Mouse (Mus musculus) hindlimb bud, embryonic 11.5 days (tissue): Measurements from ENCODE around the gene Mesd.
"Not testable (repeated sequence)": the region's sequence is repeated elsewhere in the genome, so short reads cannot be mapped to it uniquely, and the experiment has no call there.

Source experiments
- DNase-seq: peaks from one replicate; pipeline ENCODE4 v3.0.0-alpha.2; 2012; ENCODE audit warnings: low read depth, low spot score; ENCODE audit errors: extremely low spot score

Mesd gene

GRCm38 (mm10) chr7:83878676-83879448 is 5.4 kb upstream of the Mesd start:
- DNase-seq, result no peak

- no peak for DNase-seq
These were observed 2.1 kb upstream of the Mesd start for GRCm38 (mm10) chr7:83882150-83882632.

GRCm38 (mm10) chr7:83882633-83883275 is 1.5 kb upstream of the Mesd start:
- no peak for DNase-seq

- no peak for DNase-seq
These were observed 818 bp upstream of the Mesd start for GRCm38 (mm10) chr7:83883276-83884020.

- no peak for DNase-seq
These were observed 761 bp downstream of the Mesd start for GRCm38 (mm10) chr7:83884921-83885532.

GRCm38 (mm10) chr7:83885835-83886234 is 1.6 kb downstream of the Mesd start:
- no peak for DNase-seq

- no peak for DNase-seq
These were observed 2.3 kb downstream of the Mesd start for GRCm38 (mm10) chr7:83886366-83887129.

- DNase-seq, result no peak
These were observed 5.1 kb downstream of the Mesd start for GRCm38 (mm10) chr7:83889383-83889782.

GRCm38 (mm10) chr7:83889946-83890345 is 5.7 kb downstream of the Mesd start:
- not testable (repeated sequence) for DNase-seq

- DNase-seq, result peak; percentile 98
These were observed 7.4 kb downstream of the Mesd start for GRCm38 (mm10) chr7:83891433-83892332.

- no peak for DNase-seq
These were observed 8.0 kb downstream of the Mesd start for GRCm38 (mm10) chr7:83892333-83892669.

GRCm38 (mm10) chr7:83894348-83894747 is 10.1 kb downstream of the Mesd start:
- DNase-seq, result no peak

GRCm38 (mm10) chr7:83896077-83896740 is 11.9 kb downstream of the Mesd start:
- no peak for DNase-seq

GRCm38 (mm10) chr7:83898267-83898666 is 14.0 kb downstream of the Mesd start:
- DNase-seq, result no peak

GRCm38 (mm10) chr7:83900519-83900918 is 16.3 kb downstream of the Mesd start:
- no peak for DNase-seq

- DNase-seq, result no peak
These were observed 17.2 kb downstream of the Mesd start for GRCm38 (mm10) chr7:83901425-83901824.

GRCm38 (mm10) chr7:83902296-83903145 is 18.3 kb downstream of the Mesd start:
- DNase-seq, result no peak

- DNase-seq, result no peak
These were observed 20.6 kb downstream of the Mesd start for GRCm38 (mm10) chr7:83904831-83905230.
